Mouse (Mus musculus): ENCODE measurements around the gene Rgs14.

Gene Rgs14

GRCm38 (mm10) chr13:55369531-55370114 lies at the start of gene Rgs14:
Gene Rgs14, plus strand, starts transcription at chr13:55369732.
- DNase-seq (ENCODE audit: low read depth): peak; percentile 85

DNA sequence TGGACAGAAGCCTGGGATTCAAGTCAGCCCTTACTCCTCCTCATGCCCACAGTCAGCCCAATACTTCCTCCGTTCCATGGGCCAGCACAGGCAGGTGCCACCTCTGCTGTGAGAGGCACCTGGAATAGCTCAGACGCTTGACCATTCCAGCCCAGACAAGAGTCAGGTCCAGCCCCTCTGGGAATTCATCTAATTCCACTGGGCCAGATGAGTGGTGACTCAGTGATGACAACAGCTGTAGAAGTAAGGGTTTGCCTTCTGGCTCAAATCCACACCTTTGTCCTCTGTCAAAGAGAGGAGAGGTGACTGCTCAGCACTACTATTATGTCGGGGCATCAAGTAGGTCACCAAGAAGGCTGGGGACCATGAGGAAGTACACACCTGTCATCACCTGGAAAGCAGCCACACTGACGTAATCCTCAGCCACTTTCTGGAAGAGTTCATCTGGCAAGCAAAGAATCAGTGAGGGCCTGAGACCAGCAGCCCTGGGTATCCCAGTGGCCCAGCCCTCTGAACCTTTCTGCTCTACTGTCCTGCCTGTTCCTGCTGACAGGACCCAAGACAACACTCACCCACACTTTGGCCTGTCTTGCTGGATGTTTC lies 49.5 kb upstream of the Rgs14 start, which contains the start of gene Prelid1:
Prelid1 (plus strand) TSS at position 570 of the 603 bp plus-strand sequence.
- no peak for DNase-seq (ENCODE audit: low read depth)

GRCm38 (mm10) chr13:55321434-55322129 lies 48.0 kb upstream of the Rgs14 start, which contains the start of gene Rab24:
Gene Rab24, minus strand, starts transcription at chr13:55321946.
- peak; percentile 91 for DNase-seq (ENCODE audit: low read depth)

- DNase-seq (ENCODE audit: low read depth): peak; percentile 66
Observed at GRCm38 (mm10) chr13:55322130-55322825, 47.3 kb upstream of the Rgs14 start.

- DNase-seq (ENCODE audit: low read depth): no peak
Observed at GRCm38 (mm10) chr13:55325596-55325995, 43.9 kb upstream of the Rgs14 start.

DNA sequence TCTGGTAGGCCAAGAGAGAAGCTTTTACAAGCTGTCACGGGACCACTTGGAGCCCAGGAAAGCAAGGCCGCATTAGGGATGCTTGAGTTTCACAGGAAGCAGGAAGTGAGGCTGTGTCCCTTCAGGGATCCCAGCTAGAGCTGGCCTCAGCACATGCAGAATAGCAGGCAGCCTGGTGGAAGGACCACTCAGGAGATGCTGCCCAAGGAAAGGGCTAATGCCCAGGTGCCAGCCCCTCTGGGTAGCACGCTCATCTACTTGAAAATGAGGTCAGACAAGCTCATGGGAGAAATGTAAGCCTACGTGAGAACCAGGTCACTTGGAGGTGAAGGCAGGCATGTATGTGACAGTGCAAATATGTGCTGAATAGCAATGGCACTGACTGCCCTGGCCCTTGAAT lies 42.4 kb upstream of the Rgs14 start:
- no peak for DNase-seq (ENCODE audit: low read depth)

- DNase-seq (ENCODE audit: low read depth): peak; percentile 96
Observed at GRCm38 (mm10) chr13:55327633-55328032, 41.9 kb upstream of the Rgs14 start.

DNA sequence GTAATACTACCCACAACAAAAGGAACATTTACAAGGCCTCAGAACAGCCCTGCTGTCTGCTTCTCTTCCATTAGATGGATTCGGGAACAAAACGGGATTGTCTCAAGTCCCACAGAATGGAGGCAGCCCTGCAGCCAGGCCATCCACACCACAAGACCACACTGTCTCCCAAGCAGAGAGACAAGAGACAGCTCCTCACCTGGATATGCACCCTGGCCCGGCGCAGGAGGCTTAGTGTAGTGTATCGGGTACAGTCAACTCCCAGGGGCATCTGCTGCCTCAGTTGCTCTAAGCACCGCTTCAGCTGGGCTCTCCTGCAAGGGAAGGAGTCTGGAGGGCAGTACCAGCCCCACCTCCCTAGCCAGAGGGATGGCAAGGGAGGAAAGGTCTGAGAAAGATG lies 41.4 kb upstream of the Rgs14 start:
- DNase-seq (ENCODE audit: low read depth): no peak

GRCm38 (mm10) chr13:55328641-55329040 lies 40.9 kb upstream of the Rgs14 start:
- DNase-seq (ENCODE audit: low read depth): peak; percentile 37

DNA sequence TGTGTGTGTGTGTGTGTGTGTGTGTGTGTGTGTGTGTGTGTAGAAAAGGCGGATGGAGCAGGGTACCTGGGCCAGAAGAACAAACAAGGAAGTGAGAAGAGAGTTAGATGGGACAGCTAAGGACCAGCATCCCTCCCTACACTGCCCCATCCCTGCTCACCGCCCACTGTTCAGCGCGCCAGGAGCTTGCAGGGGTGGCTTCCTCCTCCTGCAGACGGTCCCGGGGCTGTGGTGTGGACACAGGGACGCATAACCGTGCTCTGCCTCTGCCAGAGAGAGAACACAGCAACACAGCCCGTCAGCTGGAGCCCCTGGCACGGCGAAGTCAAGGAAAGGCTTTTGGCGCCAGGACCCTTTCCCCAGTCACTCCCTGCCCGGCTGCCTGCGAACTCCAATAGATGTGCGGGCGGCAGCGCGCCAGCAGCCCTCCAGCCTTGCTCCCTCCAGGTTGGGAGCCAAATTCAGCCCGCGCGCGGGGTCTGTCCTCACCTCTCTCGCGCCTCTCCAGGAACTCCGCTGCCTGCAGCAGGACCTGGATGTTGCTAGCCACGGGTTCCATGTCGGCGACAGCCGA lies 40.3 kb upstream of the Rgs14 start:
- no peak for DNase-seq (ENCODE audit: low read depth)

DNA sequence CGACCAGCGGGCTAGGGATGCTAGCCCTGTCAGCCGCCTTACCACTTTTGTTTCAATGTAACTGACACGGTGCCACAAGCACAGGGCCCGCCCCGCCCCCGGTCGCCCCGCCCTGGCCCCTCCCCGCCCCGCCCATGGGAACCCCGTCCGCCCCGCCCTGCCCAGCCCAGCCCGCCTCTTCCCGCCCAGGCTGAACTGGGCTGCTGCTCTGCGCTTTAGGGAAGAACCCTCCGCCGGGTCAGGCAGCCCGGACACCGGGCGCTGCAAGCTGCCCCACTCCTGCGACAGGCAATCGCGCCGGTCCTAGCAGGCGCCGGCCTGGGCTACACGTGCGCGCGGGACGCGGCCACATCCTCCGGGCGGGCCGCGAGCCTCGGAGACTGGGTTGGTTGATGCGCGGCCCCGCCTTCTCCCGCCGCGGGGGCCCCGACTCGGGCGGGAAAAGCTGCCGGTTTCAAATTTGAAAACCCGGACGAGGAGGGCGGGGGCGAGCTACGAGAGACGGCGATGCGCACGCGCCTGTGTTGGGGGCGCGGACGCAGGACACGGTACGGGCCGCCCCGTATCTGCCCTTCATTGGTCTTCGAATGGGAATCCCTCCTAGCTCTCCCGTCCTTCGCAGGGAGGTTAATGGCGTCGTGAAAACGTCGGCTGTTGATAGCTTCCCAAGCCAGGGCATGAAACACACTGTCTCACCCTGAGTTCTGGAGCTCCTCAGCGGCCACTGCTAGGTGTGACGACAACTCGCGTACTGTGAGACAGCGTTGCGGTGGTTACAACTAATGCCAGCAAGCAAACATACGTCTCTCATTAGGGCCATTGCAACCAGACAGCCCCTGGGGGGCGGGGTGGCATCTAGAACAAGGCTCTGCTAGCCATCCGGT lies 39.6 kb upstream of the Rgs14 start, which contains the start of gene Mxd3:
Mxd3 (minus strand) TSS at position 141 of the 884 bp plus-strand sequence.
- peak; percentile 91 for DNase-seq (ENCODE audit: low read depth)

- DNase-seq (ENCODE audit: low read depth): no peak
Observed at GRCm38 (mm10) chr13:55330567-55331400, 38.7 kb upstream of the Rgs14 start.

GRCm38 (mm10) chr13:55332331-55332730 lies 37.2 kb upstream of the Rgs14 start:
- DNase-seq (ENCODE audit: low read depth): no peak

GRCm38 (mm10) chr13:55335701-55336100 lies 33.8 kb upstream of the Rgs14 start:
- DNase-seq (ENCODE audit: low read depth): no peak

DNA sequence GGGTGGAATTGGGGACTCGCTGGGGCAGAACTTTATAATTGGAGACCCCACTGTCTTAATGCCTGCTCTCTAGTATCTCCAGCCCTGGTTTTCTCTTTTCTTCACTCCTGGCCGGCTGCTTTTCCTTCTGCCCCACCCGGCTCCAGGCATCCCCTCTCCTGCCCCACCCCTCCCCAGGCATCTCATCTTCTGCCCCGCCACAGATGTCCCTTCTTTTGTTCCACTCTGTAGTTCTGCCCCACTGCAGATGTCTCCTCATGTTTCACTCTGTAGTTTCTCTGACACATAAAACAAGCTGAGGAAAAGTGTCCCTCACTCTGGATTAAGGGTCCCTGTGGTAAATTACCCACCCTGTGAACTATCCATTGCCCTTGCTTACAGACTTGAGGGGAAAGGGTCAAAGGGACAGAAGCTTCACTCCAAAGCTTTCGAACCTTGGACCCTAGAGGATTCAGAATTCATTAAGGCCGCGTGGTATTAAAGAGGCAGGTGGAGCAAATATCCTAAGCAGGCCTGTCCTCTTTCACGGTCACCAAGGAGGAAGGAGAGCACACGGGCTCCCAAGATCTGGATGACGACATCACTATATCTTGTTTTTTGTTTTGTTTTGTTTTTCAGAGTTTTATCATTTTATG lies 32.1 kb upstream of the Rgs14 start:
- DNase-seq (ENCODE audit: low read depth): no peak

DNA sequence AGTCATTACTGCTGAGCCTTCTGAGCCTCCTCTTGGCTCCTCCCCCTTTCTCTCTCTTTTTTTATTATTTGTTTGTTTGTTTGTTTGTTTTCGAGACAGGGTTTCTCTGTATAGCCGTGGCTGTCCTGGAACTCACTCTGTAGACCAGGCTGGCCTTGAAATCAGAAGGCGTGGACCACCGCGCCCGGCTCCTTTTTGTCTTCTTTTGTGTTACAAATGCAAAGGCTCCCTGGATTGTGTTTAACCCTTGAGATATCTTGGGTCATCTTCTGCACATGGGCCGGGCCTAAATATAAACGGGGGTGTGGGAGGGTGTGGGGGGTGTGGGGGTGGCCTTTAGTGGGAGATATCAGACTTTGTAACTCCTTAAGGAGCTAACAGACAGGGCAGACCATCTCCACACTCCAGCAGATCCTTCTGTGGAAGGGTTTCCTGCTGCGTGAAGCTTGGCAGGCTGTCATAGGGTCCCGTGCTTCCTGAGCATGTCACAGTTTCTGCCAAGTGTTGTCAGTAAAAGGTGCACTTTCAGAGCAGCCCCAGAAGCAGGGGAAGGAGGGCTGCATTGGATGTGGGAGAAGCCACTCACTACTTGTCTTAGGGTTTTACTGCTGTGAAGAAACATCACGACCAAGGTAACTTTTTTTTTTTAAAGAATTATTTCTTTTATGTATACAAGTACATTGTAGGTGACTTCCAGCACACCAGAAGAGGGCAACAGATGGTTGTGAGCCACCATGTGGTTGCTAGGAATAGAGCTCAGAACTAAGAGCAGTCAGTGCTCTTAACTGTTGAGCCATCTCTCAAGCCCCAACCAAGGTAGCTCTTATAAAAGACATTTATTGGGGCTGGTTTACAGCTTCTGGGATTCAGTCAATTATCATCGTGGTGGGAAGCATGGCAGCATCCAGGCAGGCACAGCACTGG lies 31.1 kb upstream of the Rgs14 start:
- DNase-seq (ENCODE audit: low read depth): no peak

DNA sequence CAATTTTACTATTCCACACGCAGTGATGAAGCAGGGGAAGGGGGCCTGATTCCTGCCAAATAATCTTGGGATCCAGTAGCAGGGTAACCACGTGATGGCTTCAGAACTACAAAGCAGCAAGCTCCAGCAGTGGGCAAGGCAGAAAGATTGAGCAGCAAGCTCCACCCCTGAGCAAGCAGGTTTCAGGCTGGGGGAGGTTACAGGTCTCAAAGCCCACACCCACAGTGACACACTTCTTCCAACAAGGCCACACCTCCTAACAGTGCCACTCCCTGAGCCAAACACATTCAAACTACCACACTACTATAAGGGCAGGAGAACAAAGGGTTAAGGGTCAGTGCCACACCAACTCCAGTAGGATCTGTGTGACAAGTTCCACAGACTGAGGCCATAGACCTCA lies 30.3 kb upstream of the Rgs14 start:
- DNase-seq (ENCODE audit: low read depth): no peak

GRCm38 (mm10) chr13:55342469-55342868 lies 27.1 kb upstream of the Rgs14 start:
- DNase-seq (ENCODE audit: low read depth): no peak

DNA sequence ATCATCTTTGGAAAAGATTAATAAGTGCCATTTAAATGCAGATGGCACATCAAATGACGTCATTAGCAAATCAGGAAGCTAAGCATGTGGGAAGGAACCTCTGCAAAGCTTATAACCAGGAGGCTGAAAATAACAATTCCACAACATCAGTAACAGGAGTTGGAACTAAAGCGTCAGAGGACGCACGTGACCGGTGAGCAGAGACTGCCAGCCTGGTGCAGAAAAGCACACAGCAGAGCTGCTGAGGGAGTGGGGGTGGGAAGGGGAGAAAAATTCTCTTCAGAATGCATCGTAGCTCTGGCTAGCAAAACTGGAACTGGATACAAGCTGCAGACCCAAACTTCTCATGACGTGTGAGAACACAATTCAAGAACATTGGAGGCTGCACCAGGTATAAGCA lies 25.2 kb upstream of the Rgs14 start:
- no peak for DNase-seq (ENCODE audit: low read depth)

Measured in naive thymus-derived CD4-positive, alpha-beta T cell, adult 2 months (primary cell).